Mouse (Mus musculus): ENCODE results near the gene Ttyh3.

The Ttyh3 gene

DNA sequence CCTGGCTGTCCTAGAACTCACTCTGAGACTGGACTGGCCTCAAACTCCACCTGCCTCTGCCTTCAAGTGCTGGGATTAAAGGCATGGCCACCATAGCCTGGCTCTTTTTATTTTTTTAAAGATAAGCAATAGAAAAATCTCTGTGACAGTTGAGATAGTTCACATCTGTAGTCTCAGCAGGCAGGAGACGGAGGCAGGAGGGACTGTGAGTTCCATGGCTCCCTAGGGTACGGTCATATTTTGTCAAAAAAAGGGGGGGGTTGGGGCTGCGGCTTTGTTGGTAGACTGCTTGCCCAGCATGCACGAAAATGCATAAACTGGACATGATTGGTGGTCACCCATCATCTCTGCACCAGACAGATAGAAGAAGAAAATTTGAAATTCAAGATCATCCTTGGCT lies 77.6 kb downstream of the Ttyh3 start:
- DNase-seq: no peak

Data from thymus, adult 18-20 months (tissue).